Mouse (Mus musculus) spleen, adult 2 months (tissue): Measurements from ENCODE around the gene Atxn7l3b. TPM values are rescaled to one million over a fixed set of nuclear protein-coding genes. Genes with fewer than 3 reads are reported as not detected.

Experiments used
- DNase-seq, 2 experiments: peaks; one replicate each; pipeline versions ENCODE4 v3.0.0 to v3.0.0-alpha.2; 2012 to 2021; ENCODE audit warnings: low spot score in 2 of 2, low read depth in 1 of 2
- H3K27ac ChIP-seq: fragments of 200-500 bp; 2 replicates; pipeline ENCODE4 v1.5.1; 2012; ENCODE audit warnings: low read length, inconsistent platforms; ENCODE audit not compliant: insufficient read depth
- H3K27me3 ChIP-seq: fragments of 200-500 bp; 2 replicates; pipeline ENCODE4 v1.6.1; 2012; ENCODE audit warnings: mild to moderate bottlenecking, moderate library complexity, low read length, inconsistent platforms; ENCODE audit not compliant: control insufficient read depth, insufficient read depth
- H3K36me3 ChIP-seq: fragments of 200-500 bp; 2 replicates; pipeline ENCODE4 v1.6.1; 2012; ENCODE audit warnings: mild to moderate bottlenecking, low read length, inconsistent platforms; ENCODE audit not compliant: control insufficient read depth, insufficient read depth
- H3K4me1 ChIP-seq: fragments of 200-500 bp; 2 replicates; pipeline ENCODE4 v1.6.1; 2011; ENCODE audit warnings: inconsistent platforms; ENCODE audit not compliant: control insufficient read depth, insufficient read depth, insufficient read length
- H3K4me3 ChIP-seq: fragments of 200-500 bp; 2 replicates; pipeline ENCODE4 v1.5.1; 2011; ENCODE audit warnings: mild to moderate bottlenecking, inconsistent platforms; ENCODE audit not compliant: insufficient read depth, insufficient read length; ENCODE audit errors: extremely low read depth
- CTCF ChIP-seq: fragments of 200-500 bp; IDR thresholded peaks from 2 replicates; pipeline ENCODE4 v1.5.1; 2011; ENCODE audit warnings: mild to moderate bottlenecking, inconsistent platforms; ENCODE audit not compliant: insufficient read depth, insufficient read length, insufficient replicate concordance; ENCODE audit errors: extremely low read depth
- POLR2A ChIP-seq: fragments of 200-500 bp; IDR thresholded peaks from 2 replicates; pipeline ENCODE4 v1.6.1; 2011; ENCODE audit warnings: low read depth, low read length, inconsistent platforms
- WGBS: fragments of 180-500 bp; shearing (Covaris S2); methylation state at CpG from one replicate; pipeline ENCODE4 v1.1.7; 2018; 5-methylcytosine and 5-hydroxymethylcytosine counted together
- polyA plus RNA-seq: library from polyadenylated mRNA; depleted of rRNA; stranded (reverse); fragments of >200 nt; gene quantifications from 2 replicates; pipeline ENCODE4 v1.2.3, GENCODE M21; 2012

Atxn7l3b gene
- polyA plus RNA-seq, 1 experiment: 14.5 TPM

DNA sequence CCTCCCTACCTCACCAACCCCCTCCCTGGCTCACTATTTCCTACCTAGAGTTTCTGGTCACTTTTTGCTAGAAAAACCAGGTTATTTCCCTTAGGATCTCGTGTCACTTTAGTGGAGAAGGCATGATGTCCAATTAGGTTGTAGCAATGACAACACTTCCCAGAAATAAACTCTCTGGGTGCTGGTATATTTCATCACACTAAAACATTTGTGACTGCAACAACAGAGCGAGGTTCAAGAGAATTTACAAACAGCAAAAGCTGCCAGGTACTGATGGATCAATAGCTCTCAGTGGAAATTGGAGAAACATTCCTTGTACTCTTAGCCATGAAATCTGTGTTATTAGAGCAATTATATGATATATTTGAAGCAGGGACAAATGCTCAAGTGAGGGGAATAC lies 25.3 kb upstream of the Atxn7l3b start:
- Histone ChIP-seq H3K4me1 (no peaks in the 10 kb centered on the region), H3K27ac (no peak overlapping the region), H3K36me3 (no peaks in the 10 kb centered on the region), H3K27me3 (no peaks in the 10 kb centered on the region), H3K4me3 (no peak overlapping the region)
- TF ChIP-seq POLR2A (no peak), CTCF (no peak)
- WGBS: 55% methylated on average over 2 of the region's 2 CpGs
- no peak for DNase-seq

DNA sequence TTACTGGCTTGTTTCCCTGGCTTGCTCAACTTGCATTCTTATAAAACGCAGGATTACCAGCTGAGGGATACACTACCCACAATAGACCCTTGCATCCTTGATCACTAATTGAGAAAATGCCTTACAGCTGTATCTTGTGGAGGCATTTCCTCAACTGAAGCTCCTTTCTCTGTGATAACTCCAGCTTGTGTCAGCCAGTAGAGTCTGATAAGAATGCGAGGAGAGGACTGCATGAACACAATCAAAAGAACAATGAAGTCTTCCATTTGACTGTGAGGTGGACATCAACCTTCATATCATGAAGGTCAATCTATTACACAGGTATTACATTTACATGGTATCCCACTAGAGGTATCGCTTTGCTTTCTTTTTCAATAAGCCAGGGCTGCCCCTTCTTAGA lies 19.7 kb upstream of the Atxn7l3b start:
- no peak for DNase-seq
- WGBS: 87% methylated on average over 3 of the region's 3 CpGs
- Histone ChIP-seq H3K27ac (no peak overlapping the region), H3K36me3 (no peaks in the 10 kb centered on the region), H3K4me3 (no peak overlapping the region), H3K27me3 (no peaks in the 10 kb centered on the region), H3K4me1 (no peaks in the 10 kb centered on the region)
- TF ChIP-seq CTCF: no peak
- TF ChIP-seq POLR2A: no peak

DNA sequence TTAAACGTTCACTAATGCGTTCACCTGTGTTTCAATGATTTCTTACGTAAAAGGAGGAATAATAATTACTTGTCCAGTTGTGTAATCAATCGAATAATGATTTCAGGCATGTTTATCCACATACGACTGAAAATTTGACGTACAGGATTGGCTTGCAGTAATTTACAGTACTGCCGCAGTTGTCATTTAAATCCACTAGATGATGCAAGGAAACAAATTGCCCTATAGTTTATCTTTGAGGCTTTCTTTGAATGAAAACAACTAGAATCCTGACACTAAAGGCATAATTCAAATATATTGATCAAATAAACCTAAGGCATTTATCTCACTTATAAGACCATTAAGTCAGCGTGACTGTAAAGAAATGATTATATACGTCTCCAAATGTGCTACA lies 418 bp upstream of the Atxn7l3b start:
- H3K27me3 ChIP-seq: no peaks in the 10 kb centered on the region
- TF ChIP-seq POLR2A (no peak), CTCF (no peak)
- peak overlapping the region; percentile 86; the same call in 1 of the 2 replicates for H3K4me3 ChIP-seq
- 48% methylated on average over 9 of the region's 9 CpGs for WGBS
- no peak for DNase-seq
- H3K4me1 ChIP-seq: peaks cover 13% of the 10 kb centered on the region; the same call in 1 of the 2 replicates
- H3K36me3 ChIP-seq: no peaks in the 10 kb centered on the region
- peak overlapping the region; percentile 20; the same call in 1 of the 2 replicates for H3K27ac ChIP-seq

- H3K4me3 ChIP-seq: no peak overlapping the region
- TF ChIP-seq POLR2A: no peak
- no peak for TF ChIP-seq CTCF
- H3K4me1 ChIP-seq: peaks cover 13% of the 10 kb centered on the region; the same call in 1 of the 2 replicates
- no peaks in the 10 kb centered on the region for H3K27me3 ChIP-seq
- no peak overlapping the region for H3K27ac ChIP-seq
- H3K36me3 ChIP-seq: no peaks in the 10 kb centered on the region
- no peak for DNase-seq
These were observed 1.8 kb downstream of the Atxn7l3b start for GRCm38 (mm10) chr10:112926961-112927360.

GRCm38 (mm10) chr10:112926271-112926670 lies 2.5 kb downstream of the Atxn7l3b start:
- TF ChIP-seq POLR2A: no peak
- TF ChIP-seq CTCF: no peak
- Histone ChIP-seq H3K27ac (no peak overlapping the region), H3K4me3 (no peak overlapping the region), H3K27me3 (no peaks in the 10 kb centered on the region), H3K36me3 (no peaks in the 10 kb centered on the region), H3K4me1 (peaks cover 13% of the 10 kb centered on the region; the same call in 1 of the 2 replicates)
- DNase-seq: no peak
- 94% methylated on average over 2 of the region's 2 CpGs for WGBS

GRCm38 (mm10) chr10:112916575-112917190 lies 12.1 kb downstream of the Atxn7l3b start:
- WGBS: 83% methylated on average over 5 of the region's 5 CpGs
- DNase-seq: no peak
- Histone ChIP-seq H3K27me3 (no peaks in the 10 kb centered on the region; the same call in 1 of the 2 replicates), H3K4me3 (no peak overlapping the region), H3K4me1 (no peaks in the 10 kb centered on the region), H3K36me3 (no peaks in the 10 kb centered on the region), H3K27ac (no peak overlapping the region)
- TF ChIP-seq POLR2A: no peak
- TF ChIP-seq CTCF: no peak

DNA sequence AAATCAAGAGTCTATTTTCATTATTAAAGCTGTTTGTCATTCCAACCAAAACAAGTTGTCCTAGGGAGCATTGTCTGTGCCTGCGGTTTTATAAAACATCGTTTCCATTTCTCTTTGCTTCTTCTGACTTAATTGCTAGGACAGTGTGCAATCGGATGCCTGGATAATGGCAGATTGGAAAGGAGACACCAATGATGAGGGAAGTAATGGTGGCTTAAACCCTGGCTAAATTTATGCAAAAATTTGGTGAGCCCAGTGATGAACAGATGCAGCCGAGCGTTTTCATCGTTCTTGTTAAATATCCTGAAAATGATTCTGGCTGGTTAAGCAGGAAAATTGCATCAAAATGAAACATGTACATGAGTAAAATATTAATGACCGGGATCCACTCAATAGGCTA lies 28.6 kb downstream of the Atxn7l3b start:
- Histone ChIP-seq H3K27me3 (no peaks in the 10 kb centered on the region), H3K4me3 (no peak overlapping the region), H3K4me1 (no peaks in the 10 kb centered on the region), H3K27ac (no peak overlapping the region), H3K36me3 (no peaks in the 10 kb centered on the region)
- DNase-seq: no peak
- WGBS: 90% methylated on average over 7 of the region's 7 CpGs
- TF ChIP-seq CTCF: no peak
- TF ChIP-seq POLR2A: no peak
